Mouse (Mus musculus) heart, adult 2 months (tissue): ENCODE data around the gene Plcg2. TPM values are rescaled to one million over a fixed set of nuclear protein-coding genes. Genes with fewer than 3 reads are reported as not detected.

Experiments used
- DNase-seq, 2 experiments: peaks; one replicate each; pipeline ENCODE4 v3.0.0; 2021
- H3K27ac ChIP-seq: fragments of 200-600 bp; 2 replicates; pipeline ENCODE4 v1.8.1; 2022
- H3K27me3 ChIP-seq: fragments of 200-500 bp; 2 replicates; pipeline ENCODE4 v1.6.1; 2012; ENCODE audit warnings: mild to moderate bottlenecking, low read length, inconsistent platforms, mixed read lengths; ENCODE audit not compliant: control insufficient read depth, insufficient read depth
- H3K36me3 ChIP-seq: fragments of 200-500 bp; 2 replicates; pipeline ENCODE4 v1.6.1; 2012; ENCODE audit warnings: low read length, inconsistent platforms; ENCODE audit not compliant: control insufficient read depth, insufficient read depth
- H3K4me1 ChIP-seq: fragments of 200-500 bp; 2 replicates; pipeline ENCODE4 v1.6.1; 2011; ENCODE audit warnings: low read length; ENCODE audit not compliant: control insufficient read depth, insufficient read depth
- H3K4me3 ChIP-seq: fragments of 200-600 bp; 2 replicates; pipeline ENCODE4 v1.8.1; 2022
- H3K79me2 ChIP-seq: fragments of 200-500 bp; replicated peaks from 2 replicates; pipeline ENCODE4 v1.6.1; 2012; ENCODE audit warnings: mild to moderate bottlenecking, inconsistent platforms, low read length, moderate library complexity, mixed read lengths; ENCODE audit not compliant: control insufficient read depth, insufficient read depth
- H3K9ac ChIP-seq: fragments of 200-500 bp; 2 replicates; pipeline ENCODE4 v1.6.1; 2012; ENCODE audit warnings: low read depth, mild to moderate bottlenecking, control low read depth, inconsistent platforms, low read length, mixed read lengths
- CTCF ChIP-seq: fragments of 200-600 bp; IDR thresholded peaks from 2 replicates; pipeline ENCODE4 v1.8.1; 2022; ENCODE audit warnings: antibody characterized with exemption, mild to moderate bottlenecking, moderate library complexity
- EP300 ChIP-seq: fragments of 200-500 bp; IDR thresholded peaks from 2 replicates; pipeline ENCODE4 v1.6.1; 2011; ENCODE audit warnings: low read depth, low read length, control low read depth; ENCODE audit not compliant: insufficient read depth
- POLR2A ChIP-seq: fragments of 200-500 bp; IDR thresholded peaks from 2 replicates; pipeline ENCODE4 v1.6.1; 2011; ENCODE audit warnings: mild to moderate bottlenecking, low read depth, low read length, control low read depth; ENCODE audit not compliant: insufficient read depth
- WGBS: fragments of 180-500 bp; shearing (Covaris S2); methylation state at CpG from one replicate; pipeline ENCODE4 v1.1.7; 2018; 5-methylcytosine and 5-hydroxymethylcytosine counted together
- intact Hi-C: fragments of 180-260 bp; cut with DNase I; formaldehyde crosslinking; loops from one replicate; pipeline ENCODE4 v1.15.1; 2025
- polyA plus RNA-seq: library from polyadenylated mRNA; depleted of rRNA; stranded (reverse); fragments of >200 nt; gene quantifications from 2 replicates; pipeline ENCODE4 v1.2.3, GENCODE M21; 2012
- total RNA-seq, 2 experiments: library from RNA; stranded (reverse); gene quantifications; 2 replicates each; pipeline ENCODE4 v1.2.3; 2021

Gene Plcg2
- total and polyA plus RNA-seq, 3 experiments, result 5.4 to 5.8 (median 5.6) TPM

DNA sequence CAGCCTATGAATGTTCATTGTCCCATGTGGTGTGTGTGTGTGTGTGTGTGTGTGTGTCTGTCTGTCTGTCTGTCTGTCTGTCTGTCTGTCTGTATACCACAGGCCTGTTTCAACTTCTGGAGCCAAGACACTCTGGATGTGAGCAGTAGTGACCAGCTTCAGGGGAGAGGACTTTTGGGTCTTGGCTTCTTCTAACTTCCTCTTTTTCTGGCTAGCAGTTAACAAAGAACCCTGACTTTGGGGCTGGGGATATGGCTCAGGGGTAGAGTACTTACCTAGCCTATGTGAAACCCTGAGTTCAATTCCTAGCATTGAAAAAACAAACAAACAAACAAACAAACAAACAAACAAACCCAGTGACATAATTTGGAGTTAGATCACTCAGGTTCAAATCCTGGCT is 44.9 kb downstream of the Plcg2 start:
- intact Hi-C loops, result no loop called here
- Histone ChIP-seq H3K4me3 (no peak overlapping the region), H3K36me3 (no peaks in the 10 kb centered on the region), H3K9ac (no peak overlapping the region), H3K4me1 (peaks cover 3% of the 10 kb centered on the region), H3K27ac (no peak overlapping the region), H3K27me3 (no peaks in the 10 kb centered on the region), H3K79me2 (no peaks in the 10 kb centered on the region)
- TF ChIP-seq CTCF (no peak), EP300 (no peak), POLR2A (no peak)
- DNase-seq, result no peak

DNA sequence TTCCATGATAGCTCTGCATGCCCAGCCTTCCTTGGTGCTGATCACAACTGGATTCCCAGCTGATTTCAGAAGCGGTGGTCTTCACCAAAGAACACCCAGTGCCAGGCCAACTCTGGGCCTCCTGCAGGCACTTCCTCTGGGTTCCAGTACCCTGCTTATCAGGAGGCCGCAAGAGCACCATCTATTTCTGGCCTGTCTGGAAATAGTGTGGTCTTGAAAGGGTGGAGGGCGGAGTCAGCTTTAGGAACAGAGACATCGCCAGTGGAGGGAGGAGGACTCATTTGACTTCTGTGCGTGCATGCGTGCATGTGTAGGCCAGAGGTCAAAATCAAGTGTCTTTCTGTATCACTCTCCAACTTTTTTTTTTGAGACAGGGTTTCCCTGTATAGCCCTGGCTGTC is 45.7 kb downstream of the Plcg2 start:
- WGBS, result 28% methylated on average over 6 of the region's 6 CpGs
- peak; percentile 37 to 47 for DNase-seq
- H3K27ac ChIP-seq, result no peak overlapping the region
- no peak overlapping the region for H3K4me3 ChIP-seq
- H3K27me3 ChIP-seq, result no peaks in the 10 kb centered on the region
- no peaks in the 10 kb centered on the region for H3K36me3 ChIP-seq
- TF ChIP-seq EP300 (0 out of 2 replicates have a peak, but pooled peaks have one; percentile 23), POLR2A (no peak)
- no peaks in the 10 kb centered on the region for H3K79me2 ChIP-seq
- intact Hi-C loops, result no loop called here
- no peak overlapping the region for H3K9ac ChIP-seq
- H3K4me1 ChIP-seq, result peaks cover 1% of the 10 kb centered on the region

DNA sequence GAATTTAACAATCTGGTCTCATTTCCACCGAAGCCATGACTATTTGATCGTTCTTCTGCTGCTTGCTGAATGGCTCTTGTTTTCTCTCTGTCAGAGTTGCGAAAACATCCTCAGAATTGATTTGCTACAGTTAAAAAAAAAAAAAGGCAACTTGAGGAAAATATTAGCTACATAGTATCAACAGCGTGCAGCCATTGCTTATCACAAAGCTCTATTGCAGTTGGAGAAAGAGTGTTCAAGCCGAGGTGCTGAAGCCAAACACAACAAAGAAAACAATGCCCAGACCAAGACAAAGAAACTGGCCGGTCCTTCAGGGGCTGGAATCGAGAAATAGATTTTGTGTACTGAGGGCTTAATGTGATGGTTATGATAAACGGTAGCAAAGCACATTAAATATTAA is 47.0 kb downstream of the Plcg2 start:
- Histone ChIP-seq H3K79me2 (no peaks in the 10 kb centered on the region), H3K4me1 (no peaks in the 10 kb centered on the region; the same call in none of the 2 replicates), H3K36me3 (no peaks in the 10 kb centered on the region), H3K9ac (no peak overlapping the region), H3K4me3 (no peak overlapping the region), H3K27ac (no peak overlapping the region), H3K27me3 (no peaks in the 10 kb centered on the region)
- no peak for TF ChIP-seq CTCF
- TF ChIP-seq EP300, result no peak
- TF ChIP-seq POLR2A, result no peak
- no peak for DNase-seq
- intact Hi-C loops, result loop anchor here (5.0 kb wide), 1 partner anchor 48 kb away; the partner anchor contains the start of gene Plcg2
- WGBS, result 49% methylated on average over 8 of the region's 8 CpGs

DNA sequence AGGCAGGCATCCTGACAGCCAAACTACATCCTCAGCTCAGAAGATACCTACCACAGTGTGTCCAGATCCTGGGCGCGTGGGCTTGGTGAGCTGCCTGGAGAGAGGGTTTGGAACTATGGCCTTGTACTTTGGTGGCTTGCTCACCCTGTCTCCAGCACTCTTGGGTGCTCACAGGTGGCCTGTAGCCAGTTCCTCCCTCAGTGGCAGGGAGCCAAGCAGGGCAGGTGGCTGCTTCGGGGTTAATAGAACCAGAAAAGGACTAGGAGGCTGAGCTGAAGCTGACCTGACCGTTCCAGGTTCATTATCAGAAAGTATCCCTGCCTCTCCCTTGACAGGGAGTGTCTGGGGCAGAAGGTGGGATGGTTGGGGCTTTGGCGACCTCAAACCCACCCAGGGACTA is 48.3 kb downstream of the Plcg2 start:
- Histone ChIP-seq H3K4me1 (no peaks in the 10 kb centered on the region; the same call in none of the 2 replicates), H3K9ac (no peak overlapping the region), H3K27me3 (no peaks in the 10 kb centered on the region), H3K79me2 (no peaks in the 10 kb centered on the region), H3K4me3 (no peak overlapping the region), H3K27ac (no peak overlapping the region), H3K36me3 (no peaks in the 10 kb centered on the region)
- WGBS, result 69% methylated on average over 5 of the region's 5 CpGs
- intact Hi-C loops, result loop anchor here (5.0 kb wide), 1 partner anchor 49 kb away; the partner anchor contains the start of gene Plcg2
- TF ChIP-seq EP300, result no peak
- TF ChIP-seq CTCF, result no peak
- TF ChIP-seq POLR2A, result no peak
- no peak for DNase-seq

DNA sequence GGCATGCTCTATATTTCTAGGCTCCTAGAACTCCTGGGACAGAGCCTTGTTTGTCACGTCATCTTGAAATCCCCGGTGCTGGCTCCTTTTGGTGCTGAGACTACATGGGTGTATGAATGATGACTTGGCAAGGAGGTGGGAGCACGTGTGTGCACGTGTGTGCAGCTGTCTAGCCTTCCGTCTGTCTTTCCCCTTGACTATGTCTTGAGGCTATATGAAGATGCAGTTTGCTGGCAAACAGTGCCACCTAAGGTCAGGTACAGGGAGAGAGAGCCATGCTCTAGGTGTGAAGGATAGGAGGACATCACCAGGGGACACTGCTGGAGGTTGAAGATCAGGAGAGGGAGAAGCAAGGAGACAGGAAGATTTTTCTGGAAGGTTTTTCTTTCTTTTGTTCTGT is 49.9 kb downstream of the Plcg2 start:
- no peaks in the 10 kb centered on the region for H3K27me3 ChIP-seq
- WGBS, result 78% methylated on average over 5 of the region's 5 CpGs
- no peaks in the 10 kb centered on the region for H3K36me3 ChIP-seq

DNA sequence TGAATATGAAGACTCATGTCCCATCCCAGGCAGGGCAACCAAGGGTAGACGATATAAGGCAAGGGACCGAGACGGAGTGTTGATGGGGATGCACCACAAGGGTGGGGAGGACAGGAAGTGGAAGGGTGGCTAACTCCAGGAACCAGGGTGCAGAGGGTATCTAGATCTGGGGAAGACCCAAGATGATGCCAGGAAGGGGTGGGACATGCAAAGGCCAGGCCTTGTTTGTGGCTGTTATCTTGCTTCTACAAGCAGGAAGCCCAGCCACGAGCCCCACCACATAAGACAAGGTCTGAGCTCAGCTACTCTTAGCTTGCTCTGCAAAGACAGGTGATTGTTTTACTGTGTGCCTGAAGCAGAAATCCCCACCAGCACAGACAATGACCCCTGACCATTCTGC is 50.4 kb downstream of the Plcg2 start:
- WGBS, result 49% methylated on average over 4 of the region's 4 CpGs
- no peaks in the 10 kb centered on the region for H3K79me2 ChIP-seq
- no peak overlapping the region for H3K4me3 ChIP-seq
- H3K27ac ChIP-seq, result no peak overlapping the region
- no peaks in the 10 kb centered on the region for H3K36me3 ChIP-seq
- peak in 1 of 2 experiments; percentile 49 for DNase-seq
- intact Hi-C loops, result loop anchor here (5.0 kb wide), 1 partner anchor 51 kb away; the partner anchor contains the start of gene Plcg2
- H3K4me1 ChIP-seq, result no peaks in the 10 kb centered on the region; the same call in none of the 2 replicates
- no peaks in the 10 kb centered on the region for H3K27me3 ChIP-seq
- H3K9ac ChIP-seq, result no peak overlapping the region
- no peak for TF ChIP-seq POLR2A
- TF ChIP-seq EP300, result no peak
- TF ChIP-seq CTCF, result no peak

More for the DNA sequence above, 49.9 kb downstream of the Plcg2 start:
- Histone ChIP-seq H3K4me1 (no peaks in the 10 kb centered on the region; the same call in none of the 2 replicates), H3K4me3 (no peak overlapping the region), H3K27ac (no peak overlapping the region), H3K79me2 (no peaks in the 10 kb centered on the region), H3K9ac (no peak overlapping the region)
- TF ChIP-seq EP300 (no peak), CTCF (peak; percentile 35), POLR2A (no peak)
- no peak for DNase-seq
- intact Hi-C loops, result loop anchor here (5.0 kb wide), 1 partner anchor 51 kb away; the partner anchor contains the start of gene Plcg2
